Mouse (Mus musculus): ENCODE data around the gene Grm8.

- no peak for TF ChIP-seq CTCF (IDR thresholded peaks at IDR 0.05; ENCODE audit: low read depth)
- no peak for TF ChIP-seq EP300 (IDR thresholded peaks at IDR 0.05; ENCODE audit: low read depth)
Measured at GRCm38 (mm10) chr6:27753290-27753829, 381.6 kb downstream of the Grm8 start.
